Mouse (Mus musculus) testis, postnatal 10 days (tissue): ENCODE data around the gene Klk15.

Source experiments
- DNase-seq: peaks from one replicate; pipeline ENCODE4 v3.0.0; 2021; ENCODE audit warnings: low spot score

Klk15 gene

DNA sequence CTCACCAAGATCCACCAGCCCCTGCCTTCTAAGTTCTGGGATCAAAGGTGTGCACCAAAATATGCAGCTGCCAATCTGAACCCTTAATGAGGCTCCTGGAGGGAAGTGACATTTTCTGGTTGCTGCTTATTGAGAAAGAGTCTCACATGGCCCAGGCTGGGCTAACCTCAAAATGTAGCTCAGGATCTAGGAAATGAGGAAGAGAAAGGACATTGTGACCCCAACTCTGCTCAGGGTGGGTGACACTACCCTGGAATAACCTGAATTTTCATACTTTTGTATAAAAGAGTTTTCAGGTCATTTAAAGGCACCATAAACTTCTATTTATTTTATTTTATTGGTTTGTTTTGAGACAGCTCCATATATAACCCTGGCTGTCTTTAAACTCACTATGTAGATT is 52.1 kb downstream of the Klk15 start:
- no peak for DNase-seq
